Mouse (Mus musculus) embryonic fibroblast, embryonic 13.5 days (primary cell): Measurements from ENCODE around the gene Rflnb. TPM values are rescaled to one million over a fixed set of nuclear protein-coding genes. Genes with fewer than 3 reads are reported as not detected.
A peak's percentile ranks its signal among the peaks of the same experiment; 100 is the strongest.

Experiments
- H3K27ac ChIP-seq: 2 replicates; pipeline ENCODE4 v1.5.1; 2012; ENCODE audit warnings: low read length, control low read depth, inconsistent platforms; ENCODE audit not compliant: insufficient read depth
- H3K4me1 ChIP-seq: 2 replicates; pipeline ENCODE4 v1.6.1; 2011; ENCODE audit warnings: low read length; ENCODE audit not compliant: control insufficient read depth, insufficient read depth
- H3K4me3 ChIP-seq: 2 replicates; pipeline ENCODE4 v1.5.1; 2011; ENCODE audit warnings: mild to moderate bottlenecking, control low read depth, low read length; ENCODE audit not compliant: insufficient read depth
- CTCF ChIP-seq: IDR thresholded peaks from 2 replicates; pipeline ENCODE4 v1.5.1; 2011; ENCODE audit warnings: mild to moderate bottlenecking, control low read depth, low read length, moderate library complexity, borderline replicate concordance; ENCODE audit not compliant: insufficient read depth
- POLR2A ChIP-seq: IDR thresholded peaks from 2 replicates; pipeline ENCODE4 v1.6.1; 2011; ENCODE audit warnings: low read depth, mild to moderate bottlenecking, control low read depth, low read length, moderate library complexity
- polyA plus RNA-seq: library from polyadenylated mRNA; stranded (reverse); fragments of >200 nt; gene quantifications from 2 replicates; pipeline ENCODE4 v1.2.4, GENCODE M21; 2011; ENCODE audit warnings: low read depth; ENCODE audit not compliant: missing spikeins, insufficient read length

Gene Rflnb
- polyA plus RNA-seq = 67.5 and 82.6 TPM in 2 replicates

DNA sequence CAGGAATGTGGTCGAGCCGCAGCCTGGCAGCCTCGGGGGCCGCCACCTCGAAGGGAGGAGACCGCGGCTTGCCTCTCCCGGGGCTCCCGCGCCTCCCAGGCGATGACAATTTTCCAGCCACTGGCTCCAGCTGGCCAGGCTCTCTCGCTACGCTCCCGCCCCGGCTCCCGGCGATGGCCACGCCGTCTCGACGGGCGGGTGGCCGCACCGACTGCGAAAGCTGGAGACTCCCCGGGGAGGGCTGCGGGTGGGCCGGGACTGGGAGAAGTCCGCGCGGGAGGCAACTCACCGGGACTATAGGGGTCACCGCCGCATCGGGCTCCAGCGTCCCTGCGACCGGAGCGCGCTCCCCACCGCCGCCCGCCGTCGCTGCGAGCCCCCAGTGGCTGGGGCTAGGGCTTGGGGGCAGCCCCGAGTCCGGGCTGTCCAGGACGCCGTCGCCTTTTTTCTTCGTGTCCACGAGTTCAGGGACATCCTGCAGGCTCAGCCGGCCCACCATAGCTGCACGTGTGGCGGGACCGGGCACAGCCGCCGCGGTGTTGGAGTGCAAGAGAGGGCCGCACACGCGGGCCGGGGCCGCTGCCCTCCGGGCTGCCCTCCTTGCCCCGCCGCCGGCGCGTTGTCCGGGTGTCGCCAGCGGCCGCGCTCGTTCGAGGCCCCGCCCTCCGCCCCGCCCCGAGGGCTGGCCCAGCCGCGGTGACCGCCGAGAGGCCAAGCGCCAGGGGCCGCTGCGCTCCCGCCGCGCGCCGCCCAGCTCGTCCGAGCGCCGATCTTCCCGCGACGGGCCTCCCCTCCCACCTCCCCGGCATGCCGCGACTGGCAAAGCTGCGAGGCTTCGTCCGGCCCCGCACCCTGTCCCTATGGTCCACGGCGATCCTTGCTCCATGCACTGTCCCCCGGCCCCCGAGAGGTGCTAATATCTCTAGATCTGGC, at the start of gene Rflnb:
Gene Rflnb, minus strand, starts transcription at position 644 of the 933 bp plus-strand sequence.
- peak within 1 kb of the TSS; percentile 55 for H3K4me3 ChIP-seq
- H3K4me1 ChIP-seq = no peaks in the 10 kb centered on the region
- peak; percentile 69 for TF ChIP-seq POLR2A
- no peak for TF ChIP-seq CTCF
- H3K27ac ChIP-seq = peak within 1 kb of the TSS; percentile 30

DNA sequence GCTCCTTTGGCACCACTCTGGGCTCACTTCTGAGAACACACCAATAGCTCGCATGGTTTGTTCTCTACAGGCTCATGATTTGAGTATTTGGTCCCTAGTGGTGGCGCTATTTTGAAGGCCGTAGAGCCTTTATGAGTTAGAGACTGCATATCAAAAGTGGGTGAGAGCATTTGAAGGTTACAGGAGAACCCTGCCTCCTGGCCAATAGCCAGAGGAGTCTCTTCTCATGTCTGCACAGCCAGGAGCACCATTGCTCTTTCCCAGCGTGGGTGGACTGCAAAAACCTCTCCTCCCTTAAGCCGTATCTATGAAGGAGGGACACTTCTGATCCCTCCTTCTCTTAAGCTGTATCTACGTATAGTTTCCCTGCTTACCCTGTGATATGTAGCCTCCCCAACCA, 49.8 kb upstream of the Rflnb start:
- peaks cover 24% of the 10 kb centered on the region for H3K4me1 ChIP-seq
- no peak overlapping the region for H3K27ac ChIP-seq
- no peak overlapping the region for H3K4me3 ChIP-seq
- TF ChIP-seq POLR2A (no peak), CTCF (no peak)

DNA sequence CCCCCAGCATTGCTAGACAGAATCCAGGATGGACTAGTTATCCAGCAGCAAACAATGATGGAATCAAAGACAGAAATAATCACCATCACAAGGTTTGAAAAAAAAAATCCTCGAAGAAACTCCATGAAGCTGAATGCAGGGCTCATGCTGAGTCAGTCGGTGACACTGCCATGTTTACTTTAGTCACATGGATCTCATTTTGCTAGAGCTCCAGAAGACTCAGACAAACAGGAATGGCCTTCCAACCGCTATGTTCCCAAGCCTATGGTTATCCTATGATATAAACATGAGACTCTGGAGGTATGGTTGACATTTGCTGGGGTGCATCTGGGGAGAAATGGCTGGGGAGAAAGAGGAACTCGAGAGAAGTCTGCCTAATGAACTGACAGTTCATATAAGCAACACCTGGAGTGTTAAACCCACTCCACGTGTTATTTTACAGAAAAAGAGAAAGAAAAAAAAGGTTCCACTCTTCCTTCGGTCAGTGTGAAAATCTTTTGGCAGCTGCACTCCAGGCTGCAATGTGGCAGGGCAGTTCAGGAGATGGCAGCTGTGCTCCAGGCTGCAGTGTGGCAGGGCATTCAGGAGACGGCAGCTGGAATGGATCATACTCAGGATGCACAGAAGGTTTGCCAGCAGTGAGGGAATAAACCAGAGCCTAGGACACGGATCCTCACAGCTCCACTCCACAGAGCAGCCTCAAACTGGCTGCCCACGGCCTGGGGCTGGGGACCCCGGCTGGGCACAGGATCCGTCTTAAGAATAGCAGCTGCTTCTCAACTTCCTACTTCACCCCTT, 46.9 kb upstream of the Rflnb start:
- H3K4me1 ChIP-seq = peaks cover 12% of the 10 kb centered on the region
- H3K27ac ChIP-seq = peak overlapping the region; percentile 55; the same call in 1 of the 2 replicates
- TF ChIP-seq POLR2A (no peak), CTCF (no peak; the same call in 1 of the 2 replicates)
- H3K4me3 ChIP-seq = no peak overlapping the region

DNA sequence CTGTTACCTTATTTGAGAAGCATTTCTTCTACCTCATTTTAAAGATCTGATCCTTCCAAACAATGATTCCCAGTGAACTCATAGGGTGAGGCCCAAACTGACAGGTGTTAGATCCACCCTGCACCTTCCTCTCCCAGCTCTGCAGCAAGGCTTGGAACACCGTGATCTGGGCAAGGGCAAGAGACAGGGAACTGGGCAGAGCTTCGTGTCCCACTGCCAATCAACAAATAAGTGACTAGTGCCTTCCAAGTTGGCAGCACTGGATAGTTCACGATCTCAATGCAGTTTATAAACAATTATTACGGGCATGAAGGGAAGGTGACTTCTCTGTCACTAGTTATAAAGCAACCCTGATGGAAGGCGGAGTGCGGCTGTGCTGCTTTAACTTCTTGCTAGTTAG, 42.2 kb upstream of the Rflnb start:
- TF ChIP-seq POLR2A (no peak), CTCF (no peak)
- peaks cover 3% of the 10 kb centered on the region; the same call in 1 of the 2 replicates for H3K4me1 ChIP-seq
- H3K4me3 ChIP-seq = no peak overlapping the region
- H3K27ac ChIP-seq = no peak overlapping the region

DNA sequence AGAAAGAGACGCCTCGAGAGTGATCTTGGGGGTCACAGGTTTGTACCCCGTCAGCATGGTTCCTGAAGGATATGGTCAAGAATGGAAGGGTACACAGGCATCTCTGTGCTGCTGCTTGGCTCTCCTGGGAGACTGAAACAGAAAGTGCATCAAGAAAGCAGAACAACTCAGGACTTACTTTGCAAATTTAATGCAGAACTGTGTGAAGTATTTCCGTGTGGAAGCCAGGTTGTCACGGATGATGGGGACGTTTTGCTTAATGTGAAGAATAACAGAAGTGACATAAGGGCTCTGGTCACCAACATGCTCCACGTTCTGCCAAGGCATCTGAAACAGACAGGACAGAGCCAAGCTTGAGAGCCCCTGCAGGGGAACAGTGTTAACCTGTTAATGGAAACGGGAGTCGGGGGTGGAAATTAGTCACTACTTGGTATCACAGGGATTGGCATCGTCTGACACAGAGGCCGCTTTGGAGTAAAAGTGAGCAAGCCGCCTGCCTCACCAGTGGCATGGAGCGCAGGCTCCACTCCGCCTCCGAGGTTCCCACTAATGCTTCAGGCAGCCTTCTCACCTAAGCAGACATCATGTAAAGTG, 39.1 kb upstream of the Rflnb start:
- Histone ChIP-seq H3K27ac (no peak overlapping the region), H3K4me3 (no peak overlapping the region), H3K4me1 (no peaks in the 10 kb centered on the region)
- TF ChIP-seq CTCF (no peak), POLR2A (no peak)

DNA sequence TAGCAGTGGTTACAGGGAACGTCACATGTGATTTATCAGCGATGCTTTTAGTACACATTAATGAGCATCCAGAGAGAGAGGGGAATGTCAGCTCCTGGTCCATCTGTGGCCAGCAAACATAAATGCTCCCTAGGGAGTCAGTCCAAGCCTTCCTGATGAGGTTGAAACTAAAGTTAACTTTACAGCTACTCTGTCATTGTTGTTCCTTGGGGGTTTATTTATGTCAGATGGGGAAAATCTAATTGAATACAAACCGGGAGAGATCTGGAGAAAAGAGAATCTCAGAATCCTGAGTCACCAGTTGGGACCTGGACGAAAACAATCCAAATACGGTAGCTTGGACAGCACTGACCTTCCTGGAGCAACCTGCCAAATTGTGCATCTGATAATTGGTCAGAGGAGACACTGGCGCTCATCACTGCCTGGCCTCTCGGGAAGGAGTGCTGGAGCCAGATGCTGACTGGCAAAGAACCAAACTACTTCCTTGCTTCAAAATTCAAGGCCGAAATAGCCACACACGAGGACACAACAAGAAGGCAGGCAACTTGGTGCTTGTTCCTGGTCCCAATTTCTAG, 38.0 kb upstream of the Rflnb start:
- Histone ChIP-seq H3K27ac (peak overlapping the region; percentile 44; the same call in 1 of the 2 replicates), H3K4me3 (no peak overlapping the region), H3K4me1 (no peaks in the 10 kb centered on the region)
- TF ChIP-seq POLR2A = no peak

DNA sequence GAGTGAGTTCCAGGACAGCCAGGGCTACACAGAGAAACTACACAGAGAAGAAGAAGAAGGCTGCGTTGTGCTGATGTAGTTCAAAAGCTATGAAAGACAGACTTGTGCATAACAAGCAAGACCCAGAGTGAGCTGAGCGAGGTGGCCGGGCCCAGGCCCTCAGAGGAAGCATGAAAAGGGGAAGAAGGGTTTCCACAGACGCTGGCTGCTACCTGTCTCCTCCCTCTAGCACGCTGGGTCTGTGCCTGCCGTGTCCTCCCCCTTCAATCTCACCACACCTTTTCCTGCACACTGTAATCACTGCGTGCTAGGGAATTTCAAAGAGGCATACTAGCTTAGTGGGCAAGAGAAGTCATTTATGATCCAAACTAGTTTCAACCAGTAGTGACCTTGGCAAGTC, 36.8 kb upstream of the Rflnb start:
- Histone ChIP-seq H3K4me1 (peaks cover 3% of the 10 kb centered on the region), H3K27ac (peak overlapping the region; percentile 44; the same call in 1 of the 2 replicates), H3K4me3 (no peak overlapping the region)
- TF ChIP-seq CTCF = no peak
- TF ChIP-seq POLR2A = no peak

DNA sequence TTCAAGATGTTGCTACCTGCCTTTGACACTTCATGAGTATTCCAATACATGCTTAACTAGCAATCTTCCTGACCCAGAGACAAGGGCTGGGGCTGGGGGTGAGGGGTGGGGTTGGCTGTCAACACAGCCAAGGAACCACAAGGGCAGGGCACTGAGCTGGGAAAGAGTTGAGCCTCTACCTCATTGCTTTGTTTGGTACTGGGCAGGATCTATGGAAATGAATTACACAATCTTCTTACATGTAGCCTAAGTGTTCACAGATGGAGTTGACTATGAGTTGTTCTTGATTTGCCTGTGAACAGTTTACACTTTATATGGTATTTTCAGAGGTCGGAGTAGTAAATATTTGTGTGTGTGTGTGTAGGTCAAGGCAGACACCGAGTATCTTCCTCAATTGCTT, 33.3 kb upstream of the Rflnb start:
- no peak for TF ChIP-seq POLR2A
- no peak for TF ChIP-seq CTCF
- Histone ChIP-seq H3K4me1 (peaks cover 5% of the 10 kb centered on the region), H3K4me3 (no peak overlapping the region), H3K27ac (peak overlapping the region; percentile 58)

DNA sequence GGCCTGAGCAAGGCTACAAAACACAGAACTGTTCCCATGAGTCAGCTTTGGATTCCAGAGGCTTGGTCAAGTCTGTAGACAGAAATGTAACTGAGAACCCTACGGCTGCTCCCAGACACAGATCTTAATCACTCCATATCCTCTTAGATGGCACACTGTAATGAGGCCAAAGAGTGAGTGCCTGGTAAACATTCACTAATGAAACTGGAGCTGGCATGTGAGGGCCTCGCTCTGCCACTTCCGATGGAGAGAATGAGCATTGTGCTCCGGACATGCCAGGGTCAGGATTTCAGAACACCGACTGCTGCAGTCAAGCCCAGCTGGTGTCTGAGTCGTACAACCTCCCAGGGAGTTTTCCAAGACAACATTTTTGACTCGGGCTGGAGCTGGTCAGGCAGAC, 32.4 kb upstream of the Rflnb start:
- TF ChIP-seq POLR2A (no peak), CTCF (no peak)
- Histone ChIP-seq H3K4me1 (peaks cover 5% of the 10 kb centered on the region), H3K27ac (peak overlapping the region; percentile 58), H3K4me3 (no peak overlapping the region)
